Mouse (Mus musculus) heart, postnatal 0 days (tissue): ENCODE measurements around the gene Tbx10. TPM values are rescaled to one million over a fixed set of nuclear protein-coding genes. Genes with fewer than 3 reads are reported as not detected.
A peak's percentile ranks its signal among the peaks of the same experiment; 100 is the strongest.

Experiments used
- ATAC-seq: fragments of 200-750 bp; cut with Nextera tagmentation; 2 replicates; pipeline ENCODE4 v1.8.0; 2017; ENCODE audit warnings: low read depth, moderate number of reproducible peaks, moderate library complexity; ENCODE audit not compliant: insufficient read depth
- DNase-seq: peaks from one replicate; pipeline ENCODE4 v3.0.0-alpha.2; 2016; ENCODE audit warnings: low spot score
- H3K27ac ChIP-seq: fragments of 300-500 bp; sonication (generic); 2 replicates; pipeline ENCODE4 v1.5.1; 2014; ENCODE audit warnings: low read depth, mild to moderate bottlenecking
- H3K27me3 ChIP-seq: fragments of 300-500 bp; sonication (generic); 2 replicates; pipeline ENCODE4 v1.6.1; 2014; ENCODE audit warnings: low read length, mixed read lengths; ENCODE audit not compliant: control insufficient read depth, insufficient read depth
- H3K36me3 ChIP-seq: fragments of 300-500 bp; sonication (generic); replicated peaks from 2 replicates; pipeline ENCODE4 v1.6.1; 2014; ENCODE audit warnings: low read length, mixed read lengths; ENCODE audit not compliant: control insufficient read depth, insufficient read depth
- H3K4me1 ChIP-seq: fragments of 300-500 bp; sonication (generic); 2 replicates; pipeline ENCODE4 v1.6.1; 2014; ENCODE audit warnings: antibody characterized with exemption; ENCODE audit not compliant: control insufficient read depth, insufficient read depth
- H3K4me2 ChIP-seq: fragments of 300-500 bp; sonication (generic); 2 replicates; pipeline ENCODE4 v1.6.1; 2014; ENCODE audit warnings: low read depth, mild to moderate bottlenecking, low read length, moderate library complexity
- H3K4me3 ChIP-seq: fragments of 300-500 bp; sonication (generic); 2 replicates; pipeline ENCODE4 v1.5.1; 2014; ENCODE audit warnings: low read depth, low read length
- H3K9ac ChIP-seq: fragments of 300-500 bp; sonication (generic); replicated peaks from 2 replicates; pipeline ENCODE4 v1.6.1; 2014; ENCODE audit warnings: low read depth, low read length, mixed read lengths
- H3K9me3 ChIP-seq: fragments of 300-500 bp; sonication (generic); replicated peaks from 2 replicates; pipeline ENCODE4 v1.6.1; 2016; ENCODE audit warnings: low read length; ENCODE audit not compliant: control insufficient read depth
- CTCF ChIP-seq: IDR thresholded peaks from 2 replicates; pipeline ENCODE4 v1.5.1; 2016; ENCODE audit warnings: antibody characterized with exemption, control low read depth, low read depth
- EP300 ChIP-seq: IDR thresholded peaks from 2 replicates; pipeline ENCODE4 v1.6.1; 2016; ENCODE audit warnings: antibody characterized with exemption, low read depth
- WGBS: fragments of 180-500 bp; shearing (Covaris S2); extraction: QIAGEN DNeasy Blood & Tissue Kit; methylation state at CpG from one replicate; pipeline ENCODE4 v1.1.7; 2014; 5-methylcytosine and 5-hydroxymethylcytosine counted together
- polyA plus RNA-seq: library from polyadenylated mRNA; unstranded; fragments of >200 nt; fragmentation: Nextera tagmentation; extraction: Ambion mirVana; gene quantifications from 2 replicates; pipeline ENCODE4 v1.2.1, GENCODE M21; 2015
- total RNA-seq: library from RNA; depleted of rRNA; stranded (reverse); fragments of >200 nt; gene quantifications from 2 replicates; pipeline ENCODE4 v1.2.3, GENCODE M21; 2014; ENCODE audit warnings: low replicate concordance

The Tbx10 gene
- total and polyA plus RNA-seq, 2 experiments from 2014 or later: not detected

- Histone ChIP-seq H3K9ac (0 out of 2 replicates have a peak overlapping the region, but pooled peaks have one; percentile 38), H3K4me3 (peak overlapping the region; percentile 79; the same call in 1 of the 2 replicates), H3K4me1 (peaks cover 4% of the 10 kb centered on the region), H3K27ac (peak overlapping the region; percentile 49), H3K4me2 (peak overlapping the region; percentile 50), H3K9me3 (no peaks in the 10 kb centered on the region), H3K27me3 (no peaks in the 10 kb centered on the region), H3K36me3 (peaks cover 31% of the 10 kb centered on the region)
- WGBS: 13% methylated on average over 9 of the region's 9 CpGs
- no peak for DNase-seq
- no peak for TF ChIP-seq CTCF
- no peak for TF ChIP-seq EP300
- ATAC-seq: 0 out of 2 replicates have a peak, but pooled peaks have one; percentile 2
Measured at GRCm38 (mm10) chr19:4013066-4013465, 20.5 kb downstream of the Tbx10 start.

GRCm38 (mm10) chr19:4014802-4015201 lies 22.2 kb downstream of the Tbx10 start:
- no peak overlapping the region for H3K4me3 ChIP-seq
- H3K4me2 ChIP-seq: no peak overlapping the region
- H3K36me3 ChIP-seq: peaks cover 14% of the 10 kb centered on the region
- H3K27me3 ChIP-seq: no peaks in the 10 kb centered on the region
- H3K4me1 ChIP-seq: peaks cover 4% of the 10 kb centered on the region
- no peaks in the 10 kb centered on the region for H3K9me3 ChIP-seq
- TF ChIP-seq CTCF (no peak), EP300 (no peak)
- no peak overlapping the region for H3K27ac ChIP-seq
- ATAC-seq (no peak), DNase-seq (no peak)
- no peak overlapping the region for H3K9ac ChIP-seq

- 52% methylated on average over 5 of the region's 5 CpGs for WGBS
- H3K36me3 ChIP-seq: peaks cover 6% of the 10 kb centered on the region
- no peak overlapping the region for H3K4me3 ChIP-seq
- peaks cover 4% of the 10 kb centered on the region for H3K4me1 ChIP-seq
- H3K27ac ChIP-seq: no peak overlapping the region
- no peak overlapping the region for H3K4me2 ChIP-seq
- H3K27me3 ChIP-seq: no peaks in the 10 kb centered on the region
- H3K9me3 ChIP-seq: no peaks in the 10 kb centered on the region
- ATAC-seq (no peak), DNase-seq (no peak)
- TF ChIP-seq EP300: no peak
- no peak for TF ChIP-seq CTCF
- H3K9ac ChIP-seq: no peak overlapping the region
Measured at GRCm38 (mm10) chr19:4015635-4016034, 23.1 kb downstream of the Tbx10 start.

- TF ChIP-seq EP300: no peak
- no peak for TF ChIP-seq CTCF
Measured at GRCm38 (mm10) chr19:4017921-4018587, 25.5 kb downstream of the Tbx10 start.

GRCm38 (mm10) chr19:4018743-4019583 lies 26.4 kb downstream of the Tbx10 start:
- no peak overlapping the region for H3K27ac ChIP-seq
- TF ChIP-seq EP300: no peak
- TF ChIP-seq CTCF: peak; percentile 89
- H3K27me3 ChIP-seq: no peaks in the 10 kb centered on the region
- ATAC-seq (peak; percentile 93), DNase-seq (peak; percentile 92)
- no peak overlapping the region for H3K4me3 ChIP-seq
- H3K36me3 ChIP-seq: no peaks in the 10 kb centered on the region
- H3K9me3 ChIP-seq: no peaks in the 10 kb centered on the region
- WGBS: 22% methylated on average over 18 of the region's 18 CpGs
- no peak overlapping the region for H3K4me2 ChIP-seq
- no peaks in the 10 kb centered on the region for H3K4me1 ChIP-seq
- no peak overlapping the region for H3K9ac ChIP-seq

More at GRCm38 (mm10) chr19:4017921-4018587, 25.5 kb downstream of the Tbx10 start:
- Histone ChIP-seq H3K9me3 (no peaks in the 10 kb centered on the region), H3K4me2 (no peak overlapping the region), H3K27ac (no peak overlapping the region), H3K4me1 (no peaks in the 10 kb centered on the region), H3K9ac (no peak overlapping the region), H3K36me3 (no peaks in the 10 kb centered on the region), H3K27me3 (no peaks in the 10 kb centered on the region), H3K4me3 (no peak overlapping the region)
- ATAC-seq (no peak), DNase-seq (no peak)
- 68% methylated on average over 10 of the region's 10 CpGs for WGBS
